Mouse (Mus musculus) midbrain, embryonic 11.5 days (tissue): Measurements from ENCODE around the gene Uchl4. TPM values are rescaled to one million over a fixed set of nuclear protein-coding genes. Genes with fewer than 3 reads are reported as not detected.

Source experiments
- ATAC-seq: fragments of 200-750 bp; cut with Nextera tagmentation; 2 replicates; pipeline ENCODE4 v1.8.0; 2017; ENCODE audit warnings: moderate TSS enrichment, moderate library complexity; ENCODE audit not compliant: low FRiP score
- DNase-seq: peaks from one replicate; pipeline ENCODE4 v3.0.0; 2015; ENCODE audit warnings: low spot score; ENCODE audit errors: missing footprints
- H3K27ac ChIP-seq: fragments of 300-500 bp; sonication (generic); 2 replicates; pipeline ENCODE4 v1.5.1; 2014; ENCODE audit warnings: low read depth, low read length
- H3K27me3 ChIP-seq: fragments of 300-500 bp; sonication (generic); 2 replicates; pipeline ENCODE4 v1.6.1; 2014; ENCODE audit warnings: mild to moderate bottlenecking, low read length, moderate library complexity, mixed read lengths; ENCODE audit not compliant: control insufficient read depth, insufficient read depth
- H3K36me3 ChIP-seq: fragments of 300-500 bp; sonication (generic); 2 replicates; pipeline ENCODE4 v1.6.1; 2014; ENCODE audit warnings: mild to moderate bottlenecking, low read length, moderate library complexity, mixed read lengths; ENCODE audit not compliant: control insufficient read depth, insufficient read depth
- H3K4me1 ChIP-seq: fragments of 300-500 bp; sonication (generic); 2 replicates; pipeline ENCODE4 v1.6.1; 2014; ENCODE audit warnings: low read length; ENCODE audit not compliant: control insufficient read depth, insufficient read depth
- H3K4me2 ChIP-seq: fragments of 300-500 bp; sonication (generic); 2 replicates; pipeline ENCODE4 v1.6.1; 2014; ENCODE audit warnings: mild to moderate bottlenecking, moderate library complexity
- H3K4me3 ChIP-seq: fragments of 300-500 bp; sonication (generic); 2 replicates; pipeline ENCODE4 v1.5.1; 2014; ENCODE audit warnings: low read depth, low read length
- H3K9ac ChIP-seq: fragments of 300-500 bp; sonication (generic); 2 replicates; pipeline ENCODE4 v1.6.1; 2014; ENCODE audit warnings: low read length
- H3K9me3 ChIP-seq: fragments of 300-500 bp; sonication (generic); 2 replicates; pipeline ENCODE4 v1.6.1; 2016; ENCODE audit warnings: low read length; ENCODE audit not compliant: control insufficient read depth
- WGBS: fragments of 180-500 bp; shearing (Covaris S2); extraction: QIAGEN DNeasy Blood & Tissue Kit; methylation state at CpG from one replicate; pipeline ENCODE4 v1.1.7; 2014; 5-methylcytosine and 5-hydroxymethylcytosine counted together
- polyA plus RNA-seq: library from polyadenylated mRNA; unstranded; fragments of >200 nt; fragmentation: Nextera tagmentation; extraction: Ambion mirVana; gene quantifications from 2 replicates; pipeline ENCODE4 v1.2.1, GENCODE M21; 2014

The Uchl4 gene
- polyA plus RNA-seq, 1 experiment from 2014 or later = 2.6 TPM

- ATAC-seq = no peak
- WGBS = 85% methylated on average over 3 of the region's 3 CpGs
- H3K9me3 ChIP-seq = no peaks in the 10 kb centered on the region
- H3K4me2 ChIP-seq = no peak overlapping the region
- no peak for DNase-seq
- H3K4me1 ChIP-seq = no peaks in the 10 kb centered on the region
- no peak overlapping the region for H3K4me3 ChIP-seq
- peaks cover 3% of the 10 kb centered on the region; the same call in 1 of the 2 replicates for H3K36me3 ChIP-seq
- no peaks in the 10 kb centered on the region for H3K27me3 ChIP-seq
- H3K9ac ChIP-seq = no peak overlapping the region
- H3K27ac ChIP-seq = no peak overlapping the region
These were observed 27.4 kb upstream of the Uchl4 start for GRCm38 (mm10) chr9:64207509-64208084.

DNA sequence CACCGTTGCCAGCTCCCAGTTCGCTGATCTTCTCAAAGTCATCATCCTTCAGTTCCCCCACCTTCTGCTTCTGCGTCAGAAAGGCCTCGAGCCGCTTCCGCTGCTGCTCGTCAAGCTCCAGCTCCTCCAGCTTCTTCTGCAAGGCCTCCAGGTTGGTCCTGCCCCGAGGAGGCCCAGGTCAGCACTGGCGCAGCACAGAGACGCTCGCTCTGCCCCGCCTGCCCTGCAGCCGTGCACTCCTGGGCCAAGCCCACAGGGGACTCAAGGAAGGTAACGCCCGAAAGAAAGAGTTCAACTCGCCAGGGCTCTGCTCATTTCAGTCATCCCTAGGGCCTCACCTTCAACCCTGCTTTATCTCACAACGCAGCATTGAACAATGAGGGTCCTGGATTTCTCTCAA is 20.5 kb upstream of the Uchl4 start:
- peaks cover 3% of the 10 kb centered on the region; the same call in 1 of the 2 replicates for H3K36me3 ChIP-seq

DNA sequence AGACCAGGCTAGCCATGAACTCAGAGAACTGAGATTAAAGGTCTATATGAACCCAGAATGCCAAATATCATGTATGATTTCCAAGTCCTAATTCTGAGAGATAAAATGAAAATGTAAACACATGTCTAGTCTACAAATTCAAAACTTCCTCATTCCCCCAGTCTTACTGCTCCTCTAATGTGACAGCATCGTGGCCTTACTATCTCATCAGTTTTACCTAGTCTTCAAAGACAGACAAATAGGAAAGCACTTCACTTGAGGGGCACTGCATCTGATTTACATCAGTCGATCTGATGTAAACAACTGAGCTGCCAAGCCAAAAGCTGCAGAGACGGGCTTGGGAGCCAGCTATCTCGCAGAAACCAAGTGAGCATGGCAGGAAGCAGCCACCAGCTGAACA is 18.9 kb upstream of the Uchl4 start:
- WGBS = 84% methylated on average over 4 of the region's 4 CpGs
- H3K4me2 ChIP-seq = no peak overlapping the region
- no peak for DNase-seq
- H3K9ac ChIP-seq = no peak overlapping the region
- H3K36me3 ChIP-seq = peaks cover 3% of the 10 kb centered on the region; the same call in 1 of the 2 replicates
- 0 out of 2 replicates have a peak, but pooled peaks cover 2% of the 10 kb centered on the region for H3K4me1 ChIP-seq
- no peak overlapping the region for H3K4me3 ChIP-seq
- no peak for ATAC-seq
- no peak overlapping the region for H3K27ac ChIP-seq
- no peaks in the 10 kb centered on the region for H3K9me3 ChIP-seq
- H3K27me3 ChIP-seq = no peaks in the 10 kb centered on the region

More for the DNA sequence above, 20.5 kb upstream of the Uchl4 start:
- H3K9ac ChIP-seq = no peak overlapping the region
- no peaks in the 10 kb centered on the region for H3K27me3 ChIP-seq
- no peak for ATAC-seq
- no peaks in the 10 kb centered on the region for H3K9me3 ChIP-seq
- 93% methylated on average over 17 of the region's 17 CpGs for WGBS
- no peak overlapping the region for H3K4me2 ChIP-seq
- no peak overlapping the region for H3K27ac ChIP-seq
- H3K4me1 ChIP-seq = 0 out of 2 replicates have a peak, but pooled peaks cover under 1% of the 10 kb centered on the region
- DNase-seq = no peak
- H3K4me3 ChIP-seq = no peak overlapping the region

DNA sequence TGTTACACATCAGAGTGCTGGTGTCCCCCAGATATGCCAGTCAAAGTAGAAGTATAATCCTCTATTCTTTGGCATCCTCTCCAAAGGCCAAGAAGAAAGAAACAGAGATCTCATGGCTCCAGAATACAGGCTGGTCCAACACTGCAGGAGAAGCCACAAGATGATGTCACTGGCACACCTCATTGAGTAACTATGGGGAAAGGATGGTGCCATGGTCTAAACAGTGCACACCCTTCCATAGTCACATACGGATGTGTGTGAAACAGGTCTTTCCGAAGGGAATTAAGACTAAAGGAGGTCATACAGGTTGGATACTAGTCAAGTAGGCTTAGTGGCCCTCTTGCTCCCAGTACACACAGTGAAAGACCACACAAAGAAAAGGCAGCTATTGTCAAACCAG is 18.4 kb upstream of the Uchl4 start:
- no peak overlapping the region for H3K4me2 ChIP-seq
- H3K9ac ChIP-seq = no peak overlapping the region
- H3K27ac ChIP-seq = no peak overlapping the region
- no peak for DNase-seq
- H3K4me3 ChIP-seq = no peak overlapping the region
- H3K36me3 ChIP-seq = peaks cover 3% of the 10 kb centered on the region; the same call in 1 of the 2 replicates
- no peaks in the 10 kb centered on the region for H3K27me3 ChIP-seq
- 0 out of 2 replicates have a peak, but pooled peaks cover 2% of the 10 kb centered on the region for H3K4me1 ChIP-seq
- whole genome bisulfite sequencing = 96% methylated on average over 2 of the region's 2 CpGs
- ATAC-seq = no peak
- no peaks in the 10 kb centered on the region for H3K9me3 ChIP-seq

DNA sequence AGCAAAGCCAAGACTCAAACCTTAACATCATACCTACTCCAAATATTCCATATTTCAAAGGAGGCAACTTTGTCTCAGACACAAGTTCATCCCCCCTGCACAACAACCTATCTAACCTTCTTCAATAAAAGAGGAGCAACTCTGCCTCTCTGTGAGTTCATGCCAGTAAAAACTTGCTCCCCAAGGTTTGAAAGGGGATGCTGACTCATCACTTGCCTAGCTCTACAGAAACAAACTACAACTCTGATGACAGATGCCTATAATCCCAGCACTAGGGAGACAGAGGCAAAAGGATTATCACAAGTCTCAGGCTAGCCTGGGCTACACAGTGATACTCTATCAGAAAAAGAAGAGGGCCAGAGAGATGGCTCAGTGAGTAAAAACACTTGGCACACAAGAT is 17.1 kb upstream of the Uchl4 start:
- Histone ChIP-seq H3K27ac (no peak overlapping the region), H3K9me3 (no peaks in the 10 kb centered on the region), H3K4me2 (no peak overlapping the region), H3K9ac (no peak overlapping the region), H3K36me3 (no peaks in the 10 kb centered on the region), H3K27me3 (no peaks in the 10 kb centered on the region), H3K4me3 (no peak overlapping the region), H3K4me1 (0 out of 2 replicates have a peak, but pooled peaks cover 2% of the 10 kb centered on the region)
- DNase-seq (no peak), ATAC-seq (no peak)

GRCm38 (mm10) chr9:64219305-64219704 is 15.7 kb upstream of the Uchl4 start:
- DNase-seq = no peak
- H3K4me1 ChIP-seq = 0 out of 2 replicates have a peak, but pooled peaks cover 2% of the 10 kb centered on the region
- no peaks in the 10 kb centered on the region for H3K36me3 ChIP-seq
- no peak overlapping the region for H3K27ac ChIP-seq
- ATAC-seq = no peak
- no peaks in the 10 kb centered on the region for H3K27me3 ChIP-seq
- WGBS = 72% methylated on average over 1 of the region's 1 CpGs
- H3K9ac ChIP-seq = no peak overlapping the region
- no peak overlapping the region for H3K4me2 ChIP-seq
- no peaks in the 10 kb centered on the region for H3K9me3 ChIP-seq
- H3K4me3 ChIP-seq = no peak overlapping the region

- 0 out of 2 replicates have a peak, but pooled peaks cover 2% of the 10 kb centered on the region for H3K4me1 ChIP-seq
- peak; percentile 19 for DNase-seq
- H3K27me3 ChIP-seq = no peaks in the 10 kb centered on the region
- H3K27ac ChIP-seq = no peak overlapping the region
- no peak overlapping the region for H3K4me2 ChIP-seq
- 87% methylated on average over 10 of the region's 10 CpGs for WGBS
- H3K9ac ChIP-seq = no peak overlapping the region
- H3K4me3 ChIP-seq = no peak overlapping the region
- ATAC-seq = no peak
- no peaks in the 10 kb centered on the region for H3K9me3 ChIP-seq
- H3K36me3 ChIP-seq = no peaks in the 10 kb centered on the region
These were observed 15.1 kb upstream of the Uchl4 start for GRCm38 (mm10) chr9:64219772-64220420.

DNA sequence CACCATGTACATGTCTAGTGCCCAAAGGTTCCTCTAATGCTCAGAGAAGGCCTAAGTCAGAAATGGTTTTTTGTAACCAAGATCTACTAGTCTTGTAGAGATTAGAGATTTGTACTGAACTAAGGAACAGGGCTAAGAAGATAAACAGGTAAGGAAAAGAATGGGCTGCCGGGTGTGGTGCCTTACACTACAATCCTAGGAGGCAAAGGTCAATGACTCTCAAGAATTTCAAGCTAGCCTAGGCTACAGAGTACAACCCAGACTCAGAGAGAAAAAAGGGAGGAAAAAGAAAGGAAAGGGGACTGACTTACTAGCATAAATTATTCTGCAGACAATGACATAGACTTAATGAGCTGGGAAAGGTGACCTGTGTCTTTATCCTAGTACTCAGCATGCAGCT is 14.4 kb upstream of the Uchl4 start:
- Histone ChIP-seq H3K27ac (no peak overlapping the region), H3K9me3 (no peaks in the 10 kb centered on the region), H3K27me3 (no peaks in the 10 kb centered on the region), H3K4me1 (0 out of 2 replicates have a peak, but pooled peaks cover 2% of the 10 kb centered on the region), H3K9ac (no peak overlapping the region), H3K36me3 (no peaks in the 10 kb centered on the region), H3K4me2 (no peak overlapping the region), H3K4me3 (no peak overlapping the region)
- WGBS = 50% methylated on average over 1 of the region's 1 CpGs
- DNase-seq (peak; percentile 41), ATAC-seq (no peak)

- H3K9me3 ChIP-seq = no peaks in the 10 kb centered on the region
- WGBS = 92% methylated on average over 4 of the region's 4 CpGs
These were observed 13.5 kb upstream of the Uchl4 start for GRCm38 (mm10) chr9:64221480-64221879.

More at GRCm38 (mm10) chr9:64221480-64221879, 13.5 kb upstream of the Uchl4 start:
- H3K9ac ChIP-seq = no peak overlapping the region
- H3K4me1 ChIP-seq = 0 out of 2 replicates have a peak, but pooled peaks cover 2% of the 10 kb centered on the region
- no peaks in the 10 kb centered on the region for H3K36me3 ChIP-seq
- no peak overlapping the region for H3K27ac ChIP-seq
- no peak overlapping the region for H3K4me2 ChIP-seq
- DNase-seq (no peak), ATAC-seq (no peak)
- no peak overlapping the region for H3K4me3 ChIP-seq
- H3K27me3 ChIP-seq = no peaks in the 10 kb centered on the region
